Mouse (Mus musculus) liver, adult 2 months (tissue): Measurements from ENCODE around the gene Uap1. TPM values are rescaled to one million over a fixed set of nuclear protein-coding genes. Genes with fewer than 3 reads are reported as not detected.

Experiments
- DNase-seq: peaks from one replicate; pipeline ENCODE4 v3.0.0-alpha.2; 2011; ENCODE audit warnings: low read depth, low spot score; ENCODE audit errors: extremely low read depth
- H3K27ac ChIP-seq: fragments of 200-500 bp; replicated peaks from 2 replicates; pipeline ENCODE4 v1.5.1; 2012; ENCODE audit warnings: low read depth, mild to moderate bottlenecking, control low read depth, inconsistent platforms, low read length; ENCODE audit not compliant: insufficient read depth
- H3K27me3 ChIP-seq: fragments of 200-500 bp; 2 replicates; pipeline ENCODE4 v1.6.1; 2012; ENCODE audit warnings: mild to moderate bottlenecking, moderate library complexity, low read length, inconsistent platforms; ENCODE audit not compliant: control insufficient read depth, insufficient read depth
- H3K36me3 ChIP-seq: fragments of 200-500 bp; 2 replicates; pipeline ENCODE4 v1.6.1; 2012; ENCODE audit warnings: low read length, inconsistent platforms; ENCODE audit not compliant: control insufficient read depth, insufficient read depth
- H3K4me1 ChIP-seq: fragments of 200-500 bp; 2 replicates; pipeline ENCODE4 v1.6.1; 2011; ENCODE audit warnings: low read length; ENCODE audit not compliant: control insufficient read depth, insufficient read depth
- H3K4me3 ChIP-seq: fragments of 200-500 bp; 2 replicates; pipeline ENCODE4 v1.5.1; 2011; ENCODE audit warnings: low read depth, mild to moderate bottlenecking, control low read depth, low read length, moderate library complexity; ENCODE audit not compliant: insufficient read depth
- H3K79me2 ChIP-seq: fragments of 200-500 bp; 2 replicates; pipeline ENCODE4 v1.6.1; 2012; ENCODE audit warnings: inconsistent platforms, mild to moderate bottlenecking, low read length, moderate library complexity; ENCODE audit not compliant: control insufficient read depth, insufficient read depth
- H3K9ac ChIP-seq: fragments of 200-500 bp; 2 replicates; pipeline ENCODE4 v1.6.1; 2012; ENCODE audit warnings: low read depth, mild to moderate bottlenecking, control low read depth, inconsistent platforms, low read length
- CTCF ChIP-seq: fragments of 200-500 bp; IDR thresholded peaks from 2 replicates; pipeline ENCODE4 v1.5.1; 2011; ENCODE audit warnings: low read depth, low read length, control low read depth
- POLR2A ChIP-seq: fragments of 200-500 bp; IDR thresholded peaks from 2 replicates; pipeline ENCODE4 v1.6.1; 2011; ENCODE audit warnings: low read length, control low read depth; ENCODE audit not compliant: insufficient read depth; ENCODE audit errors: extremely low read depth
- WGBS: fragments of 180-500 bp; shearing (Covaris S2); methylation state at CpG from one replicate; pipeline ENCODE4 v1.1.7; 2018; 5-methylcytosine and 5-hydroxymethylcytosine counted together
- polyA plus RNA-seq: library from polyadenylated mRNA; depleted of rRNA; stranded (reverse); fragments of >200 nt; gene quantifications from 2 replicates; pipeline ENCODE4 v1.2.3, GENCODE M21; 2012
- total RNA-seq: library from RNA; depleted of rRNA; stranded (reverse); fragments of >200 nt; gene quantifications from 2 replicates; pipeline ENCODE4 v1.2.3, GENCODE M21; 2014

Gene Uap1
- total and polyA plus RNA-seq, 2 experiments = 14.3 to 23.6 TPM

GRCm38 (mm10) chr1:170155298-170155697 is 19.5 kb downstream of the Uap1 start:
- DNase-seq = no peak
- Histone ChIP-seq H3K4me1 (no peaks in the 10 kb centered on the region), H3K4me3 (no peak overlapping the region), H3K36me3 (peaks cover 48% of the 10 kb centered on the region), H3K27me3 (no peaks in the 10 kb centered on the region), H3K27ac (no peak overlapping the region), H3K9ac (no peak overlapping the region), H3K79me2 (no peaks in the 10 kb centered on the region; the same call in 1 of the 2 replicates)
- 83% methylated on average over 2 of the region's 2 CpGs for WGBS
- TF ChIP-seq CTCF (peak; percentile 41), POLR2A (no peak)

DNA sequence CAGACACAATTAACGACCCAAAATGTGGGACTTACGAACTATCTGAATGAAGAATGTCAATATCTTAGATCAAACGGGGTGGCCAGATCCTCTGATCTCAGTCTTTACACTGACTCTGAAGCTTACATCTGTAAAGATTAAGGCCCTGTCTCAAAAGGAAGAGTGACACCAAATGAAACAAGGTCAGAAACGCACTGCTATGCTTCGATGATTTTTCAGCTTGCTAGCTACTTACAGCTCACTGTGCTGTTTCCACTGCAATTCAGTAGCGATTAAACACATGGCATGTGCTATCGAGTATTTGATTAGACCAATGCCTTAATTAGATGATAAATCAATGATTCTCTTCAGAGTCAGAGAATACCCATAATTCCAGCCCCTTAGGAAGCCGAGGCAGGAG is 20.8 kb downstream of the Uap1 start:
- peaks cover 44% of the 10 kb centered on the region for H3K36me3 ChIP-seq
- H3K27ac ChIP-seq = no peak overlapping the region
- H3K4me3 ChIP-seq = no peak overlapping the region
- 91% methylated on average over 8 of the region's 8 CpGs for WGBS
- H3K27me3 ChIP-seq = no peaks in the 10 kb centered on the region
- H3K79me2 ChIP-seq = no peaks in the 10 kb centered on the region; the same call in 1 of the 2 replicates
- no peak for DNase-seq
- no peak for TF ChIP-seq CTCF
- no peak for TF ChIP-seq POLR2A
- H3K9ac ChIP-seq = no peak overlapping the region
- H3K4me1 ChIP-seq = no peaks in the 10 kb centered on the region

GRCm38 (mm10) chr1:170152552-170152951 is 22.2 kb downstream of the Uap1 start:
- Histone ChIP-seq H3K4me3 (no peak overlapping the region), H3K36me3 (peaks cover 43% of the 10 kb centered on the region), H3K9ac (no peak overlapping the region), H3K27ac (no peak overlapping the region), H3K27me3 (no peaks in the 10 kb centered on the region), H3K4me1 (no peaks in the 10 kb centered on the region), H3K79me2 (no peaks in the 10 kb centered on the region; the same call in 1 of the 2 replicates)
- TF ChIP-seq POLR2A = no peak
- no peak for TF ChIP-seq CTCF
- DNase-seq = no peak
- 90% methylated on average over 2 of the region's 2 CpGs for WGBS

DNA sequence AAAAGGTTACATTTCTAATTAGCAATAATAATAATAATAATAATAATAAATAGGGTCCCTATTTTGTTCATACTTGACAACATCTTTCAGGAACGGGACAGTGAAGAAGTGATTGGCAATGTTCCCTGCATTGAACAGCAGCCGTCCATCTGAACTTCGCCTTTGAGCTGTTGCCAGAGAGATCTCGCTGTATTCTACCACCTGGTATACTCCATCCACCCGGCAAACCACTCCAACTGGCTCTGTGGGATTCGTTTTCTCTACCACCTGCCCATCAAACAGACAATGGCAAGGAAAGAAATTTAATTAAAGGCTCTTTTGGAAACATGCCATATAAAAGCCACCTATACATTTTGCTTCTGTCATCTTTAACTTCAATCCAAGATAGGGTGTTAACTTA is 23.9 kb downstream of the Uap1 start:
- DNase-seq = no peak
- TF ChIP-seq POLR2A (no peak), CTCF (no peak)
- Histone ChIP-seq H3K9ac (no peak overlapping the region), H3K36me3 (peaks cover 46% of the 10 kb centered on the region), H3K27ac (no peak overlapping the region), H3K79me2 (no peaks in the 10 kb centered on the region; the same call in 1 of the 2 replicates), H3K4me3 (no peak overlapping the region), H3K4me1 (no peaks in the 10 kb centered on the region), H3K27me3 (no peaks in the 10 kb centered on the region)
- WGBS = 63% methylated on average over 6 of the region's 6 CpGs

DNA sequence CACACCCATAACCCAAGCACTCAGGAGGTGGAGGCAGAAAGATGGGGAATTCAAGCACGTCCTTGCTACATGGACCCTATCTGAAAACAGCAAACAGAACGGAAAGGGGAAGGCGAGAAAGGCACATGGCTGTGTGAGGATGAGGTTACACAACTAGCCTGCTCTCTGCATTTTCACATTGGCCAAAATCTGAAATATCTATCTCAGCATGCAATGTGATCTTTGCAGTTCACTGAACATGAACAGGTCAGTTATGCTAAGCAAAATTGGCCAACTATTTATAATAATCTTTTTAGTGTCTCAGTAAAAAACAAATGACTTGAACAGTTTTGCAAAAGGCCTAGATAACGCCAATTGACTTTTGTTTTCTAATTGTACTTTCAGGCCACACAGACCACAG is 25.0 kb downstream of the Uap1 start:
- no peaks in the 10 kb centered on the region for H3K27me3 ChIP-seq
- 89% methylated on average over 4 of the region's 4 CpGs for WGBS
- DNase-seq = no peak
- peaks cover 45% of the 10 kb centered on the region for H3K36me3 ChIP-seq
- no peak overlapping the region for H3K27ac ChIP-seq
- H3K9ac ChIP-seq = no peak overlapping the region
- H3K4me1 ChIP-seq = no peaks in the 10 kb centered on the region
- TF ChIP-seq CTCF = no peak
- TF ChIP-seq POLR2A = no peak
- no peaks in the 10 kb centered on the region; the same call in 1 of the 2 replicates for H3K79me2 ChIP-seq
- H3K4me3 ChIP-seq = no peak overlapping the region

DNA sequence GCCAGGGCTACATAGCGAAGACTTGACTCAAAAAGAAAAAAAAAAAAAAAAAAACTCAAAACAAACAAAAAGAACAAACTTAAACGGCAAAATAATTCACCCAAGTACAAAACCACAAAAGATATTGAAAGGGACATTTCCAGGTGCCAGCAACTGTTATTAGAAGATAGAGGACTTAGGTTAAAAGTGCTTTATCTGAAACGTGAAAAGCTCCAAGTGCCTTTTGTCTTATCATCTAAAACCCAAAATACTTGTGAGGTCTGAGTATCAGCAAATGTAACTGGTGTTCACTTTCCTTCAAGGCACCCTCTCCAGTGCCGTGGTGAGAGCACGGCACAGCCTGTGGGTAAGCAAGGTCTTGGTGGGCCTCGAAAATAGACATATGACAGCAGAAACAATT is 26.2 kb downstream of the Uap1 start:
- 81% methylated on average over 6 of the region's 6 CpGs for WGBS
- H3K4me3 ChIP-seq = no peak overlapping the region
- no peak for DNase-seq
- no peaks in the 10 kb centered on the region for H3K79me2 ChIP-seq
- no peak for TF ChIP-seq POLR2A
- no peak for TF ChIP-seq CTCF
- H3K4me1 ChIP-seq = no peaks in the 10 kb centered on the region
- H3K9ac ChIP-seq = no peak overlapping the region
- no peak overlapping the region for H3K27ac ChIP-seq
- no peaks in the 10 kb centered on the region for H3K27me3 ChIP-seq
- peaks cover 46% of the 10 kb centered on the region for H3K36me3 ChIP-seq
